21 mouse cellular contexts compared by ENCODE assay signal in the genomic region with DNA sequence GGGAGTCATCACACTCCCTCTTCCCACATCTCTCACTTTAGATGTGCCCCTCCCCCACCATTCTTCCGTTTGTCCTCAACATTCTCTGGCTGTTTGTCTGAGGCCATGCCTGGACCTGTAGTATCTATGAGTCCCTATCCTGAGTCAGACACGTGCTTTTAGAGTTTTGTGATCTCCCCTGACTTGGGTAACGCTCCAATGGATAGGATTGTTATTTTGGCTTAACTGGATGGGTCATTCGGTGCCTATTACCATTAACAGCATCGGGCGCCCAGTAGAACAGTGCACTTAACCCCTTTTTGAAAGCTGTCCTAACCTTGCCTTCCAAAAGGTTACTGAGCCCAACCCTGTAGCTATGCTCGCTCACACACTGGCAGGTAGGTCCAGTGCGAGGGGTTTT.
"Had no signal": no experiment of that assay in that cellular context is flagged by ENCODE, and none has a peak within 500 bp of the region (broad histone marks: within the 10 kb centered on the region; RNA-seq: fewer than 3 reads in every experiment).

No protein-coding gene starts in this region.

- H3K27me3 ChIP-seq: heart, embryonic 13.5 days; heart, embryonic 15.5 days; hindbrain, embryonic 13.5 days; hindbrain, embryonic 15.5 days; limb, embryonic 13.5 days; limb, embryonic 15.5 days; liver, embryonic 12.5 days had no signal

- DNase-seq: gastrocnemius, postnatal 14 days; gastrocnemius, postnatal 36 days; heart, adult 2 months; heart, postnatal 14 days; heart, postnatal 36 days; kidney, adult 11 months; kidney, adult 8-10 months; kidney, postnatal 10 days; kidney, postnatal 25 days; left cerebral cortex, postnatal 4 days had no signal

- H3K4me3 ChIP-seq: heart, adult 2 months; heart, embryonic 13.5 days; heart, embryonic 15.5 days; hindbrain, embryonic 13.5 days; hindbrain, embryonic 15.5 days; limb, embryonic 13.5 days; limb, embryonic 15.5 days; liver, embryonic 12.5 days had no signal

- H3K4me1 ChIP-seq: heart, embryonic 13.5 days; heart, embryonic 15.5 days; hindbrain, embryonic 13.5 days; hindbrain, embryonic 15.5 days; limb, embryonic 13.5 days; limb, embryonic 15.5 days had no signal

- ATAC-seq: hindbrain, postnatal 0 days; intestine, embryonic 16.5 days; liver, embryonic 12.5 days had no signal

- H3K27ac ChIP-seq: heart, adult 2 months; heart, embryonic 13.5 days; heart, embryonic 15.5 days; hindbrain, embryonic 13.5 days; hindbrain, embryonic 15.5 days; hindbrain, postnatal 0 days; limb, embryonic 13.5 days; limb, embryonic 15.5 days; liver, embryonic 12.5 days; liver, embryonic 14.5 days had no signal

- H3K36me3 ChIP-seq: heart, embryonic 13.5 days; heart, embryonic 15.5 days; hindbrain, embryonic 13.5 days; hindbrain, embryonic 15.5 days; limb, embryonic 13.5 days; limb, embryonic 15.5 days; liver, embryonic 12.5 days had no signal

- H3K4me2 ChIP-seq: heart, embryonic 11.5 days; heart, embryonic 13.5 days; heart, embryonic 15.5 days; hindbrain, embryonic 13.5 days; hindbrain, embryonic 15.5 days; limb, embryonic 13.5 days; limb, embryonic 15.5 days; liver, embryonic 12.5 days had no signal

- H3K9me3 ChIP-seq: heart, embryonic 13.5 days; heart, embryonic 15.5 days; hindbrain, embryonic 13.5 days; hindbrain, embryonic 15.5 days; limb, embryonic 13.5 days; limb, embryonic 15.5 days; liver, embryonic 12.5 days had no signal

- H3K9ac ChIP-seq: heart, embryonic 13.5 days; heart, embryonic 15.5 days; hindbrain, embryonic 13.5 days; hindbrain, embryonic 15.5 days; limb, embryonic 13.5 days; limb, embryonic 15.5 days; liver, embryonic 12.5 days; liver, embryonic 14.5 days had no signal
